Mouse (Mus musculus): ENCODE data around the gene Gpam. TPM values are rescaled to one million over a fixed set of nuclear protein-coding genes. Genes with fewer than 3 reads are reported as not detected.
A peak's percentile ranks its signal among the peaks of the same experiment; 100 is the strongest.

The Gpam gene
- polyA plus RNA-seq, 1 experiment from 2014 or later: 18.5 TPM

DNA sequence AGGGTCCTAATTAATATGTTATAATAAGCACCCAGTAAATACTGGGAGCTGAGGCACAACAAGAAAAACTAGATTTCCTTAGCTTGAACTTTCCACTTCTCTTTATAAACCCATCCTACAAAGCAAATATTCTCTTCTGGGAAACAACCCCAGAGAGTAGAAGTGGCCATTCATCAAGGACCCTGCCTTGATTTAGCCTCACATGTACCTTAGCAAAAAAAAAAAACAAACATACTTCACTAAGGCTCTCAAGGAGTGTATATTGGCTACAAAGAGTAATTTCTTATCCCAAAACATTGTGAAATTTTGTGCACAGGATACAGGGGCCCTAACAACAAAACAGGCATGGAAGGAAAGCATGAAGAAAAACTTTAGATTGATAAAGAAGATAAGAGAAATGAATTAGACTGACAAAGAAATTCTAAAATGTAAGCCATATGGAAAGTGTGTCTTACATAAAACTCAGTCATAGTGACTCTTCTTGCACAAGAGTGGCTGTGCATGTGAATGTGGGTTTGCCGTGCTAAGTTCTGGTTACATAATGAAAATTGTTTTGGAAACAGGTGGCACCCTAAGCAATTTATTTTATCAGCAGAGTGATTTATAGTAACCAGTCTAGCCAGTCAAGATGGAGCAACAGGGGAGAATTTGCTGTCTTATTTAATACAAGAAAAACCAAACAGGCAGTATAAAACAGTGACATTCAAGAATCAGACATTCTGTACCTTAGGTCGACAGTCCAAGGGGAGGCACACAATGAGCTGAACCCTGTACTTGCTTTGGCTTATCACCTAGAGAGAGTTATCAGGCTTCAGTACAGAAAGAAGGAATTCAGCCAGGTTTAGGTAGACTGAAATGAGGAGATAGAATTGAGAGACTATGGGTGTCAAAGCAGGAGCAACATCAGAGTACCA is 26.6 kb downstream of the Gpam start:
- Histone ChIP-seq H3K9me3 (no peaks in the 10 kb centered on the region), H3K9ac (peak overlapping the region; percentile 91), H3K36me3 (peaks cover 5% of the 10 kb centered on the region; the same call in 1 of the 2 replicates), H3K4me1 (peaks cover 15% of the 10 kb centered on the region), H3K4me2 (replicated peaks) (peak overlapping the region; percentile 96), H3K27me3 (no peaks in the 10 kb centered on the region), H3K4me3 (peak overlapping the region; percentile 98), H3K27ac (no peak overlapping the region; the same call in 1 of the 2 replicates)
- 70% methylated on average over 2 of the region's 2 CpGs for WGBS
- no peak for ATAC-seq (ENCODE audit: insufficient number of reproducible peaks, insufficient read depth, low FRiP score, low TSS enrichment)

DNA sequence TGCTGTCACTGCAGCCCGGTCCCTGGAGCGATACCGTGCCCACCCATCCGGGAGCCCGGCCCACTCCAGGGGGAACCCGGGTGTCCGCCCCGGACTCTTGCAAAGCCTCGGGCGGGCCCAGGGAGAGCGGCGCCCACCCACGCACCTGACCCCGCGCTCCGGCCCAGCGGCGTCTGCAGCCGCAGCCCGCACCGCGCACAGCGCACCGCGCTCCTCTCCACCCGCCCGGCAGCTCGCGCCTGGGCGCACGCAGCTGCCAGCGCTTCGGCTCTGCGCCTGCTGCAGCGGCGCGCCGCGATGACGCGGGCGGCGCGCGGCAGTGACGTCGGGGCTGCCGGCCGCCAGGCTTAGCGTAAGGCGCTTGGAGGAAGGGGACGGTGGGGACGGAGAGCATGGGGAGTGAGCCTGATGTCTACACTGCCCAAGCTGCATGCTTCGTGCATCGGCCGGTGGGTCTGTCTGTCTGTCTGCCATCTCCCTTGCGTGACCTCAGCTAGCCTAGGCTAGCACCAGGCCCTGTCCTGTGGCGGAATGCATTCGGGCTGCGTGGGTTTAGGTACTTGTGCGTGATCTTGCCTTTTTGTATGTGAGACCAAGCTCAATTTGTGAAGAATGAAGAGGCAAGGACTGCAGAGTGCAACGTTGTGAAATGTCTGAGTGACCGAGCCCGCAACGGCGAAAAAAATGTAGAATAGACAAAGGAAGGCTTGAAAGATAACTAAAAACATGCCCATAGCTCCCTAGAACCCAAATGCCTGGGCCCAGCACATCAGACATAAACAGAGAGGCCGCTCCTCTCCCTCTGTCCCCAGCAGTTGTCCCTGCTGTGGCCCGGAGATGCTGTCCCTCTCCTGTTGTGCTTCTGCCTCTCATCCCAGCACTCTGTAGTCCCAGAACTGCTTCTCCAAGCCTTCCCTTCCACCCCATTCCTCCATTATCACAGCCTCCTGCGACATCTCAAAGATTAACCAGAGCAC is 27.6 kb downstream of the Gpam start:
- Histone ChIP-seq H3K27ac (peak overlapping the region; percentile 86), H3K4me2 (replicated peaks) (peak overlapping the region; percentile 96), H3K9me3 (no peaks in the 10 kb centered on the region), H3K4me1 (peaks cover 15% of the 10 kb centered on the region), H3K27me3 (no peaks in the 10 kb centered on the region), H3K9ac (peak overlapping the region; percentile 91), H3K36me3 (peaks cover 10% of the 10 kb centered on the region; the same call in 1 of the 2 replicates), H3K4me3 (peak overlapping the region; percentile 98)
- WGBS: 1% methylated on average over 69 of the region's 69 CpGs
- ATAC-seq (ENCODE audit: insufficient number of reproducible peaks, insufficient read depth, low FRiP score, low TSS enrichment): peak; percentile 85

DNA sequence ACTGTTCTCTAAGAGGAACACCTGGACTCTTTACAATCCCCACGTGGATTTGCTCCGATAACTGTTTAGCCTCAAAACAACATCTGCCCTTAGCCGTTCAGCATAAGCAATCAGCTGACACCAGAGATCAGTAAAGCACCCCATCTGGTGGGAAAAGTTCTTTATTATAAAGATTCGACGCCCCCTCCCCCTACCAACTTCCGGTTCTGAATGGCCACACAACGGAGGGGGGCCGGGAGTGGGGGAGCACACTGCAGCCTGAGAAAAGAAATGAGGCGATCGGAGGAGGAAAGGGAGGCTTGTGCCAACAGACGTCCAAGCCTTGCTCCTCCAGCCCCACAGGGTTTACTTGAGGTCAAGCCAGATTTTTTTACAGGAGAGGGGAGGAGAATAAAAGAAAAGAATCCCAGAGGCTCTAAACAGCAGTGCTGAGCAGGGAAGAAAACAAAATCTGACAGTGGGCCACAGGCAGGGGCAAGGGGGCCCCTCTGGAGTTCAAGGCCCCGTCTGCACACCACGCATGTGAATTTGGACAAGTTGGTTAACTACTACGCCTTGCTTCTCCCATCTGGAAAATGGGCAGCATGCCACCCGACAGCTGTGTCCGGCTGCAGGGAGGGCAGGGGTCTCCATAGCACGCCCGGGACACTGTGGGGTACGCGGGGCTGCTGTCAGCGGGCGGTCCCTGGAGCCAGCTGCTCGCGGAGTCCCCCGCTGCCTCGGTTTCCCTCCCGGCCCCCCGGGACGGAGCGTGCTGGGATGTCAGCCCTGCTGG is 28.4 kb downstream of the Gpam start:
- under 1% methylated on average over 30 of the region's 30 CpGs for WGBS
- Histone ChIP-seq H3K4me2 (replicated peaks) (peak overlapping the region; percentile 96), H3K4me1 (peaks cover 15% of the 10 kb centered on the region), H3K36me3 (peaks cover 10% of the 10 kb centered on the region; the same call in 1 of the 2 replicates), H3K9me3 (no peaks in the 10 kb centered on the region), H3K27ac (peak overlapping the region; percentile 86), H3K9ac (peak overlapping the region; percentile 91), H3K4me3 (peak overlapping the region; percentile 98), H3K27me3 (no peaks in the 10 kb centered on the region)
- peak; percentile 69 for ATAC-seq (ENCODE audit: insufficient number of reproducible peaks, insufficient read depth, low FRiP score, low TSS enrichment)

DNA sequence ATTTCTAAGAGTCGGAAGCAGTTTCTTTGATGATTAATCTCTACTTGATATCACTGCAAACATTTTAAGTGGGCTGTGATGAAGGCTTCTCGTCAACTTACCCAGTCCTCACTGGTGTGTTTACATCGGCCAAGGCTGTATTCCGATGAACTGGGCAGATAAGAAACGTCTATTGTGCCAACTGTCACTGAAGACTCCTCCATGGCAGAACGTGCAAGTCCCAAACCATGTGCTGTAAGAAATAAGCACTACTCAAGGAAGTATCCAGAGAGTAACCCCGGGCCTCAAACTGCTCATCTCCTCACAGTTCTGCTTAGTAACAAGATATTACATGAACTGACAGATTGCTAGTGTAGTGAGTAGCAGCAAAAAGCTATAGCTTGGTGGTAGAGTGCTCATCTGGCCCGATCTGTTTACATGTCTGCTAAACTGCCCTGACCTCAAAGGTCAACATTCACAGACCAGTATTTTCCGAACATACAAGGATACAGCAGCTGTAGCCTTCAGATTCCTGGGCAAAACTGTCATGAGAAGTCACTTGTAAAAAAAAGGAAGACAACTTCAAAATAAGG is 29.6 kb downstream of the Gpam start:
- peaks cover 15% of the 10 kb centered on the region for H3K4me1 ChIP-seq

DNA sequence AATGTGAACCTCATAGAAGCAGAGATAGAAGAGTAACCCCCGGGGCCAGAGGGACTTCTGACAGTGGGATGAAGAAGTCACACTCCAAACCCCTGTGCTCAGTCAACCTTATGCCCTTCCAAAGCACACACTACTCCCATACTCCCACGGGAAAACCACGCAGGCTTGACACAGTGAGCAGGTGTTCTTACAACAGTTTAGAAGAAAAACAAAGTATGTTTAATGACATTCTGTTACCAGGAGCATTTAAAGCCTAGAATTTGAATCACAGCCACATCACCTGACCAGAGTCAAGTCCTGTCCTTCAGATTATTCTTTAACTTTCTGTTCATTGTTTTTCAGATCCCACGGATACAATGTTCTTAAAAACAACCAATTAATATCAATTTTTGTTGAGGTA is 30.4 kb downstream of the Gpam start:
- Histone ChIP-seq H3K4me1 (peaks cover 15% of the 10 kb centered on the region), H3K4me2 (replicated peaks) (no peak overlapping the region), H3K27ac (no peak overlapping the region), H3K36me3 (peaks cover 24% of the 10 kb centered on the region), H3K9me3 (no peaks in the 10 kb centered on the region), H3K4me3 (no peak overlapping the region), H3K9ac (no peak overlapping the region), H3K27me3 (no peaks in the 10 kb centered on the region)
- ATAC-seq (ENCODE audit: insufficient number of reproducible peaks, insufficient read depth, low FRiP score, low TSS enrichment): no peak
- WGBS: 90% methylated on average over 4 of the region's 4 CpGs

More for the DNA sequence above, 29.6 kb downstream of the Gpam start:
- WGBS: 63% methylated on average over 9 of the region's 9 CpGs
- ATAC-seq (ENCODE audit: insufficient number of reproducible peaks, insufficient read depth, low FRiP score, low TSS enrichment): no peak
- H3K9ac ChIP-seq: no peak overlapping the region
- H3K4me2 ChIP-seq (replicated peaks): no peak overlapping the region
- no peak overlapping the region for H3K27ac ChIP-seq
- H3K9me3 ChIP-seq: no peaks in the 10 kb centered on the region
- peaks cover 17% of the 10 kb centered on the region; the same call in 1 of the 2 replicates for H3K36me3 ChIP-seq
- H3K27me3 ChIP-seq: no peaks in the 10 kb centered on the region
- no peak overlapping the region for H3K4me3 ChIP-seq

DNA sequence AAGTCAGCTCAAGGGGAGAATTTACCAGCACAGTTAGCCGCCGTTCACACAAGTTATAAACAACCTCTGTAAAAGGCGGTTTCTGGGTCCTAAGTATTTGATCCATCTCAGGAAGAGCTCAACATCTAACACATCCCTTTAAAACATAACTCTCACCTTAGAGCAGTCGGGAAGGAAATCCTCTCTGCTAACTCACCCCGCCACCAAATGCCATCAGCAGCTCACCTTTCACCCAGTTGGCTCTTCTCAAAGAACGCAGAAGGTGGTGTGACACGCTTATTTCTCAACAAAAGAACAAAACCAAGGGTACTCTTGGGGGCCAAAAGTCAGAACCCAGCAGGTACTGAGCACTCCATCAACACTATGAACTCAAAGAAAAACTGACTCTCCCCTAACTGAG is 31.5 kb downstream of the Gpam start:
- H3K4me1 ChIP-seq: peaks cover 15% of the 10 kb centered on the region
- no peak overlapping the region for H3K27ac ChIP-seq
- H3K9me3 ChIP-seq: no peaks in the 10 kb centered on the region
- no peaks in the 10 kb centered on the region for H3K27me3 ChIP-seq
- H3K4me2 ChIP-seq (replicated peaks): no peak overlapping the region
- H3K4me3 ChIP-seq: no peak overlapping the region
- H3K36me3 ChIP-seq: peaks cover 28% of the 10 kb centered on the region
- 89% methylated on average over 7 of the region's 7 CpGs for WGBS
- H3K9ac ChIP-seq: no peak overlapping the region
- no peak for ATAC-seq (ENCODE audit: insufficient number of reproducible peaks, insufficient read depth, low FRiP score, low TSS enrichment)

DNA sequence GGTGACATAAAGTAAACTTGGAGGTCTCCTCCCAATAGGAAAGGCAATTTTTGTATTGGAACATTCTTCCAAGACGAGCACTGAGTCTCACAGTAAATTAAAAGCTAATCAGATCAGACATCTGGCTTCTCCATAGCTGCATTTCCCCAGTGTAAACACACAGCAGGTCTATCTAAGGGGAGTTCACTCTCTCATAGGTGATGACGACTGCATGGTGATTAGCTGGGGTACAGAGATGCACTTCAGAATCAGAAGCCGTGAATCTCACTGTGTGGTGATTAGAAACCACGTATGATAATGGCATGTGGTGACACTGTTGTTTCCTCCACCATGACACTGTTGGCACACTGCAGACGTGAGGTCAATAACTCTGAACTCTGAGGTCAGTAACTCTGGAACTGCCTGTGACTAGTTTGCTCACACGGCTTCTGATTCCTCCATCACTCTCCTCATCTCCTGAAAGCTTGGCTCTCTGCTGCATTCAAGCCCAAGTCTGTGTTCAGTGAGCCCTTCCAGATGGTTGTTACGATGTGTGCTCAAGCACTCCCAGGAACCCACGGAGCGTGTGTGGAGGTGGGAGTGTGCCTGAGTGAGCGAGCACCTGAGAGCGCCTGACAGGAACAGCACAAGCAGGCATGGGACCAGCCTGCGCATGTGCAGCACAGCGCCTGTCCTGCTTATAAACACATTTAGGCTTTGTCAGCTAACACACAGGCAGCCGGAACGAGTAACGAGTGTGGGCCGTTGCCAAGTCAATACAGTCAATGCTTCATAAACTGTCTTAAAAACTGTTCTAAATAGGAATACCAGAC is 35.2 kb downstream of the Gpam start:
- Histone ChIP-seq H3K4me3 (no peak overlapping the region), H3K27me3 (no peaks in the 10 kb centered on the region), H3K4me1 (no peaks in the 10 kb centered on the region), H3K36me3 (peaks cover 53% of the 10 kb centered on the region), H3K4me2 (replicated peaks) (no peak overlapping the region), H3K27ac (no peak overlapping the region), H3K9me3 (no peaks in the 10 kb centered on the region), H3K9ac (no peak overlapping the region)
- ATAC-seq (ENCODE audit: insufficient number of reproducible peaks, insufficient read depth, low FRiP score, low TSS enrichment): no peak
- WGBS: 90% methylated on average over 17 of the region's 17 CpGs

DNA sequence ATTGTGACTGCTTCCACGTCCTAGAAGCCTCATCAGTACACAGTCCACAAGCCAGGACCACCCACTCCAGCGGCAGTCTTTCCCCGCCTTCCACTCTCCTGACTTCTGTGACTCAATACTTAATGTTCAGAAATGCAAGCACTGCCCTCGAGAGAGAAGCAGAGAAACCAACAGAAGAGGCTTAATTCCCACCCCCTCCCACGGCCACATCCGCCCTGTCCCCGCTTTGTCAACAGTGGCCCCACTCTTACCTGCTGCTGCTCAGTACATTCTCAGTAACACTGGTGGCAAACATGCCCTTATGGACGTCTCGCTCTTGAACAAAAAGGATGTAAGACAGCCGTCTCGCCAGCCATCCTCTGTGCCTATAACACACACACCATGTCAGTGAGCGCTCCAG is 36.2 kb downstream of the Gpam start:
- no peak for ATAC-seq (ENCODE audit: insufficient number of reproducible peaks, insufficient read depth, low FRiP score, low TSS enrichment)
- H3K27ac ChIP-seq: no peak overlapping the region
- peaks cover 61% of the 10 kb centered on the region for H3K36me3 ChIP-seq
- no peak overlapping the region for H3K4me2 ChIP-seq (replicated peaks)
- 87% methylated on average over 12 of the region's 12 CpGs for WGBS
- no peaks in the 10 kb centered on the region for H3K4me1 ChIP-seq
- H3K9ac ChIP-seq: no peak overlapping the region
- no peaks in the 10 kb centered on the region for H3K9me3 ChIP-seq
- no peaks in the 10 kb centered on the region for H3K27me3 ChIP-seq
- no peak overlapping the region for H3K4me3 ChIP-seq

DNA sequence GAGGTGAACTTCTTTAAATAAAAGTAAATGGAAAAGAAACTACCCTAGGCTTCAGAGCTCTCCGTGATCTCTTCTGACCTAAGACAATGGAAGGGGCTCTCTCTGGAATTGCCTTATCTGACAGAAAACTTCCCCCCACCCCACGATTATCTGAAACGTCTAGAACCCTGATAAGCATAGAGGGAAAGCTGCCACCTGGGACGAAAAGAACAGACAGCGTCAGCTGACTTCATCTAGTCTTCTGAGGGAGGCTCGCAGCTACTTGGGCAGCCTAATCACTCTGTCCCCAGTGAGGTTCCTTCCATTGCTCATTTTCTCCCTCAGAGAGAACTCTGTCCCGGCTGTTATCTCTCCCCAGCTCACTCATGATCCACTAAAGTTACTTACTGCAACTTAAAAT is 36.9 kb downstream of the Gpam start:
- Histone ChIP-seq H3K9ac (no peak overlapping the region), H3K27me3 (no peaks in the 10 kb centered on the region), H3K9me3 (no peaks in the 10 kb centered on the region), H3K4me2 (replicated peaks) (no peak overlapping the region), H3K4me3 (no peak overlapping the region), H3K4me1 (no peaks in the 10 kb centered on the region), H3K36me3 (peaks cover 62% of the 10 kb centered on the region), H3K27ac (no peak overlapping the region)
- no peak for ATAC-seq (ENCODE audit: insufficient number of reproducible peaks, insufficient read depth, low FRiP score, low TSS enrichment)
- WGBS: 86% methylated on average over 7 of the region's 7 CpGs

DNA sequence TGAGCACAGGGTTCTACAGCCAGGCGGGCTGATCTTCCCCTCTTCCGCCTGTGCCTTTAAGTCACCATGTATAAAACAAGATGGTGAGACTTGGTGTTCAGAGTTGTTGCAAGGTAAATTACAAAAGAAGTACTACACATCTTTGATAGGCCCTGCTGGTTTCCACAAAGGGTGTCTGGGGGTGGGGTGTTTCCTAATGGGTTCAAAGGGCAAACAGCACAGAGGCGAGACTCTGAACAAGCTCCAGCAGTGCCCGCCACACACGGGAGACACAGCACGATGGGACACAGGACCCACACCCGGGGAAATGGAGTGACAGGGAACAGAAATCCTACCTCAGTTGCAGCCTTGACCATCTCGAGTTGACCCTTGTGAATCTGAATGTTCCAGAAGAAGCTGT is 39.3 kb downstream of the Gpam start:
- ATAC-seq (ENCODE audit: insufficient number of reproducible peaks, insufficient read depth, low FRiP score, low TSS enrichment): no peak
- H3K9ac ChIP-seq: no peak overlapping the region
- no peaks in the 10 kb centered on the region for H3K9me3 ChIP-seq
- H3K27ac ChIP-seq: no peak overlapping the region
- peaks cover 73% of the 10 kb centered on the region for H3K36me3 ChIP-seq
- 89% methylated on average over 8 of the region's 8 CpGs for WGBS
- no peak overlapping the region for H3K4me3 ChIP-seq
- no peaks in the 10 kb centered on the region for H3K27me3 ChIP-seq
- no peaks in the 10 kb centered on the region for H3K4me1 ChIP-seq
- no peak overlapping the region for H3K4me2 ChIP-seq (replicated peaks)

Measured in embryonic facial prominence, embryonic 12.5 days (tissue).